Mouse (Mus musculus): ENCODE results near the gene Cebpa.

DNA sequence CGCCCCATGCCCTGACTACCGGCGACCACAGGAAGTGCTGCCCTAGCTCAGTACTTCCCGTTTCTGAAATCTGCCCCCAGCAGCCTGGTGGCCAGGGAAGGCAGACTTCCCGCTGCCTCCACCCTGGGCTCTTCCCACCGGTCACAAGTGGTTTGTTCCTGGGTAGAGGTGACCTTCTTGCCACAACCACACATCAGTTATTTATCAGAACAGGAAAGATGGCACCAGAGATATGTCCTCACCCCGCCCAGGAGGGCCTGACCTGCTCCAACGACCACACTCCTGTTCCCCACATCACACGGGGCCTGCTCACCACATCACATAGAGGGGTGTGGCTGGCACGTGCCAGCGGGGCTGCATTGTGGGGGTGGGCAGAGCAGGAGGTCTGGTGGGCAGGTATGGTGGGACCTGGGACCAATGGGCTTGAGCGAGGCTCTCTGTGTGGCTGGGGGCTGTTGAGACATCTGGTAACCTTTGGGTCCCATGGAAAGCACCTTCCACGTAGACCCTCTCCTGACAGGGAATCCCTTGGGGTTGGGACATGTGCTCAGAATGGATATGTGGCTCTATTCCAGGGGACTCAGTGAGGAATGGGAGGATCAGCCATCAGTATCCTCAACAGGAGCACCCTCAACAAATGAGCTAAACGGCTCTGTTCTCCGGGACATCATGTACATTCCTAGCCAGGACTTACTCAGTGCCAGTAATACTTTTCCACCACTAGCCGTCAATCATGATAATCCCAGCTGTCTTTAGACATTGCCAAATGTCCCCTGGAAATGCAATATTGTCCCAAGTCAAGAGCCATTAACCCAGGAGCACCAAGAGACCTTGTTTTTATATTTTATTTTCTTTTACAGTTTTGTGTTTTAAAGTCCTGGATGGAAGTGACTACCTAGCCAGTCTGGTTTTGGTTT lies 37.7 kb downstream of the Cebpa start:
- no peak for TF ChIP-seq CTCF (conservative IDR thresholded peaks at IDR 0.05; ENCODE audit: low read length)
- TF ChIP-seq NANOG (IDR thresholded peaks at IDR 0.05; ENCODE audit: borderline replicate concordance, low read length), result no peak
- no peak for TF ChIP-seq POU5F1 (IDR thresholded peaks at IDR 0.05; ENCODE audit: borderline replicate concordance, low read length)

Measured in E14TG2a.4 (cell line).